Mouse (Mus musculus) bone marrow macrophage, adult 2 months (primary cell): ENCODE measurements around the gene Clec16a.

Experiments
- CTCF ChIP-seq: IDR thresholded peaks from 2 replicates; pipeline ENCODE4 v1.5.1; 2012; ENCODE audit warnings: low read depth, mild to moderate bottlenecking, low read length, moderate library complexity
- POLR2A ChIP-seq: IDR thresholded peaks from 2 replicates; pipeline ENCODE4 v1.6.1; 2012; ENCODE audit warnings: mild to moderate bottlenecking, low read depth, low read length, borderline replicate concordance

DNA sequence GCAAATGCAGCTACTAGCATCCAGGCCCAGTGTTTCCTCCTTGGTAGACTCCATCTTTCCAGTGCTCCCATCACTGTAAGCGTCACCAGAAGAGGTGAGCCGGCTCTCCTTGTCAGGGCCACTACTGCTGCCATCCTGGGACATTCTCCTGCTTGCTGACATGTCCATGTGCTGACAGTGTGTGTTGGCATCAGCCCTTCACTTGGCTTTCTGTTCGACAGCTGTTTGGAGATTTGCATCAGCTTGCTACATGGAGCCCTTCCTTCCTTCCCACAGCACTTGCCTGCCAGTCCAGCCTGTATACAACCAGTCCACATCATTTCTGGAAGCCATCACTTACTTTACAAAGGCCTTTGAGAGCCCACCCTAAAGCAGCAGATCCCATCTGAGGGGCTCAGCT lies 193.7 kb downstream of the Clec16a start:
- TF ChIP-seq CTCF = no peak
- no peak for TF ChIP-seq POLR2A
